Mouse (Mus musculus): Measurements from ENCODE around the gene Kcnc2. TPM values are rescaled to one million over a fixed set of nuclear protein-coding genes. Genes with fewer than 3 reads are reported as not detected.

Gene Kcnc2
- polyA plus RNA-seq (2014; fragmentation: Illumina TruSeq; extraction: RNeasy Lipid Tissue Mini Kit (QIAGEN cat#74804); ENCODE audit: low read depth, low replicate concordance): 0.50 TPM

GRCm38 (mm10) chr10:112270887-112271802 is at the start of gene Kcnc2:
Kcnc2 (plus strand) TSS chr10:112271121.

Other genes starting within 250 kb of the Kcnc2 start
- not detected for gene Glipr1l1, start 210.9 kb upstream of the Kcnc2 start, polyA plus RNA-seq (2014; fragmentation: Illumina TruSeq; extraction: RNeasy Lipid Tissue Mini Kit (QIAGEN cat#74804); ENCODE audit: low read depth, low replicate concordance)
- gene Glipr1l2, start 187.8 kb upstream of the Kcnc2 start, polyA plus RNA-seq (2014; fragmentation: Illumina TruSeq; extraction: RNeasy Lipid Tissue Mini Kit (QIAGEN cat#74804); ENCODE audit: low read depth, low replicate concordance): not detected
- gene Glipr1l3, start 110.8 kb upstream of the Kcnc2 start, polyA plus RNA-seq (2014; fragmentation: Illumina TruSeq; extraction: RNeasy Lipid Tissue Mini Kit (QIAGEN cat#74804); ENCODE audit: low read depth, low replicate concordance): not detected
- not detected for gene Caps2, start 107.5 kb upstream of the Kcnc2 start, polyA plus RNA-seq (2014; fragmentation: Illumina TruSeq; extraction: RNeasy Lipid Tissue Mini Kit (QIAGEN cat#74804); ENCODE audit: low read depth, low replicate concordance)